Mouse (Mus musculus) limb, embryonic 12.5 days (tissue): ENCODE data around the gene Dnmt3a. TPM values are rescaled to one million over a fixed set of nuclear protein-coding genes. Genes with fewer than 3 reads are reported as not detected.

Source experiments
- ATAC-seq: fragments of 200-750 bp; cut with Nextera tagmentation; 2 replicates; pipeline ENCODE4 v1.8.0; 2017; ENCODE audit warnings: low read depth, moderate TSS enrichment; ENCODE audit not compliant: insufficient number of reproducible peaks, insufficient read depth, low FRiP score, low TSS enrichment
- H3K27ac ChIP-seq: fragments of 300-500 bp; sonication (generic); 2 replicates; pipeline ENCODE4 v1.5.1; 2016; ENCODE audit warnings: mild to moderate bottlenecking, moderate library complexity
- H3K27me3 ChIP-seq: fragments of 300-500 bp; sonication (generic); 2 replicates; pipeline ENCODE4 v1.6.1; 2016; ENCODE audit warnings: mild to moderate bottlenecking, moderate library complexity
- H3K36me3 ChIP-seq: fragments of 300-500 bp; sonication (generic); 2 replicates; pipeline ENCODE4 v1.6.1; 2016; ENCODE audit warnings: mild to moderate bottlenecking, moderate library complexity
- H3K4me1 ChIP-seq: fragments of 300-500 bp; sonication (generic); replicated peaks from 2 replicates; pipeline ENCODE4 v1.6.1; 2016
- H3K4me2 ChIP-seq: fragments of 300-500 bp; sonication (generic); 2 replicates; pipeline ENCODE4 v1.6.1; 2016; ENCODE audit warnings: mild to moderate bottlenecking, moderate library complexity
- H3K4me3 ChIP-seq: fragments of 300-500 bp; sonication (generic); replicated peaks from 2 replicates; pipeline ENCODE4 v1.5.1; 2016; ENCODE audit warnings: mild to moderate bottlenecking
- H3K9ac ChIP-seq: fragments of 300-500 bp; sonication (generic); replicated peaks from 2 replicates; pipeline ENCODE4 v1.6.1; 2016; ENCODE audit warnings: mild to moderate bottlenecking, moderate library complexity
- H3K9me3 ChIP-seq: fragments of 300-500 bp; sonication (generic); 2 replicates; pipeline ENCODE4 v1.6.1; 2016; ENCODE audit warnings: mild to moderate bottlenecking, moderate library complexity
- WGBS: fragments of 180-500 bp; shearing (Covaris S2); methylation state at CpG from one replicate; pipeline ENCODE4 v1.1.7; 2016; 5-methylcytosine and 5-hydroxymethylcytosine counted together
- polyA plus RNA-seq: library from polyadenylated mRNA; unstranded; fragments of >200 nt; fragmentation: Nextera tagmentation; extraction: Ambion mirVana; gene quantifications from 2 replicates; pipeline ENCODE4 v1.2.1, GENCODE M21; 2016

The Dnmt3a gene
- polyA plus RNA-seq, 1 experiment from 2014 or later = 282 TPM

GRCm38 (mm10) chr12:3866654-3867370 is 61.0 kb downstream of the Dnmt3a start:
- Histone ChIP-seq H3K4me2 (no peak overlapping the region), H3K27me3 (no peaks in the 10 kb centered on the region), H3K9me3 (no peaks in the 10 kb centered on the region), H3K27ac (peak overlapping the region; percentile 47; the same call in 1 of the 2 replicates), H3K4me1 (peaks cover 33% of the 10 kb centered on the region), H3K9ac (no peak overlapping the region), H3K36me3 (peaks cover 48% of the 10 kb centered on the region), H3K4me3 (no peak overlapping the region)
- peak; percentile 43 for ATAC-seq
- WGBS = 57% methylated on average over 12 of the region's 12 CpGs

DNA sequence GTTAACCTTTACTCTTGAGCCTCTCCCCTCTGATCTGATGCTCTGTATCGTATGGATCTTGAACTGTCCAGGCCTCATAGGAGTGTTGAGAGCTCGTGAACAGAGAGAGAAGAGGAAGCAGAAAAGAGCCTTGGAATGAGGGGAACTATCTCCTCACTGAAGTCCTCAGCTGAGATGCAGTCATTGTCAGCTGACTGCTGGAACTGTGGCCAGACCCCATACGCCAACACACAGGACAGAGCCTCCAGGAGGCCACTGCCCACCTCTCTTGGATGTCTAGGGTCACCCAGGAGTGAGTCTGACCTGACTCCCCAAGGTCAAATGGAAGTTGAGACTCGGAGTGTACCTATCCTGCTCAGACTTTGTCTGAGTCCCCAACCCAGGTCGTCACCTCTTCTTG is 62.3 kb downstream of the Dnmt3a start:
- Histone ChIP-seq H3K4me3 (no peak overlapping the region), H3K4me2 (no peak overlapping the region), H3K27me3 (no peaks in the 10 kb centered on the region), H3K9ac (no peak overlapping the region), H3K36me3 (peaks cover 54% of the 10 kb centered on the region), H3K4me1 (peaks cover 39% of the 10 kb centered on the region), H3K27ac (no peak overlapping the region), H3K9me3 (no peaks in the 10 kb centered on the region)
- no peak for ATAC-seq
- WGBS = 85% methylated on average over 5 of the region's 5 CpGs

DNA sequence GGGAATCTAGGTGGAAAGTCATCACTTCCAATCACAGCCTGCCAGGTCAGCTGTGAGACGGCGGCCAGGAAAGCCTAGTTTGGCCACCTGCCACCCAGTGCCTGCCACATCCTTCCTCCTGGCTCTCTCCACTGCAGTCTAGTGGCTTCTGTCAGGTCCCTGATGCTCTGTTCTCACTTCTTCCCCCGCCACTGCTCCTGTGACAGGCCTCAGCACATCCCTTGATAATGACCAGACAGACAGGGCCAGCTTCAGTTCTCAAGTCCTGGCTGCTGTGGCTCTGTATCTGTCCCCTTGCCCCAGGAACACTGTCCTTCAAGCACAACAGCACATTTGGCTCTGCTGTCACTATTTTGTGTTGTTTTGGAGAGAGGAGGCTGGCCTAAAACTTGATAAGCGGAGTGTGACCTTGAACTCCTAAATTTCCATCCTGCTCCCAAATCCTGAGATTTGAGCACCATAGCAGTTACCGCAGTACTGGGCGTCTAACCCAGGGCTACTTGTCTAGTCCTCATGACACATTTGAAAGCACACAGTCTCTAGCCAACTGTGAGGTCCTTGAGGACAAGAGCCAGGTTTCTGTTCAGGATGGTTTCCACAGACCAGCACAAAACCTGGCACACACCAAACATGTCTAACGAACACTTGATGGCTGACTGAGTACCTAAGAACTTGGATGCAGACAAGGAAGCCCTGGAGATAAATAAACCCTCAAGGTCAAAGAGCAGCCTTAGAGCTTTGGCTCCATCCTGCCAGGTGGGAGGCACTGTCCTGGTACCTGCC is 63.1 kb downstream of the Dnmt3a start:
- H3K9me3 ChIP-seq = no peaks in the 10 kb centered on the region
- no peak overlapping the region for H3K9ac ChIP-seq
- H3K4me3 ChIP-seq = no peak overlapping the region
- ATAC-seq = no peak
- peaks cover 39% of the 10 kb centered on the region for H3K4me1 ChIP-seq
- 79% methylated on average over 7 of the region's 7 CpGs for WGBS
- H3K36me3 ChIP-seq = peaks cover 61% of the 10 kb centered on the region
- no peaks in the 10 kb centered on the region for H3K27me3 ChIP-seq
- H3K4me2 ChIP-seq = no peak overlapping the region
- no peak overlapping the region for H3K27ac ChIP-seq

DNA sequence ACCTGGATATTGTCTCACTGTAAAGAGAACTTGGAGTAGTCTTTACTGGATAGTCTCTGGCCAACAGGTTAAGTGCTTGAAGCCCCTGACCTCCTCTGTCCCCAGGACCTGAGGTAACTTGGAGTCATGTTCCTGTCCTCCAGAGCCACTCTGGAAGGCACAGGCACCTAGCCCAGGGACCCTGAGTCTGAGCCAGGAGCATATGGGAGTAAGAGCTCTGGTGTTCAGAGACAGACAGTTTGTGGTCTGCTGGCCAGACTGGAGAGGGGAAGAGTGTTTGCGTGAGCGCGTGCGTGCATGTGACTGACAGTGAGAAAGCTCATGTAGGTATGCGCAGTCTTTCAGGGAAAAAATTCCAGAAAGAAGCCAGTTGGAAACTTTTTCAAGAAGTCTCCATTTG is 64.2 kb downstream of the Dnmt3a start:
- Histone ChIP-seq H3K4me3 (no peak overlapping the region), H3K4me1 (peaks cover 39% of the 10 kb centered on the region), H3K9me3 (no peaks in the 10 kb centered on the region), H3K9ac (no peak overlapping the region), H3K36me3 (peaks cover 69% of the 10 kb centered on the region), H3K4me2 (no peak overlapping the region), H3K27ac (no peak overlapping the region), H3K27me3 (no peaks in the 10 kb centered on the region)
- no peak for ATAC-seq
- WGBS = 94% methylated on average over 5 of the region's 5 CpGs

GRCm38 (mm10) chr12:3870859-3871462 is 65.2 kb downstream of the Dnmt3a start:
- no peak overlapping the region for H3K9ac ChIP-seq
- ATAC-seq = peak; percentile 50
- H3K4me1 ChIP-seq = peaks cover 38% of the 10 kb centered on the region
- H3K4me2 ChIP-seq = peak overlapping the region; percentile 37
- no peaks in the 10 kb centered on the region for H3K27me3 ChIP-seq
- H3K27ac ChIP-seq = peak overlapping the region; percentile 60; the same call in 1 of the 2 replicates
- 0 out of 2 replicates have a peak overlapping the region, but pooled peaks have one; percentile 6 for H3K4me3 ChIP-seq
- H3K9me3 ChIP-seq = no peaks in the 10 kb centered on the region
- peaks cover 64% of the 10 kb centered on the region for H3K36me3 ChIP-seq
- WGBS = 13% methylated on average over 19 of the region's 19 CpGs

DNA sequence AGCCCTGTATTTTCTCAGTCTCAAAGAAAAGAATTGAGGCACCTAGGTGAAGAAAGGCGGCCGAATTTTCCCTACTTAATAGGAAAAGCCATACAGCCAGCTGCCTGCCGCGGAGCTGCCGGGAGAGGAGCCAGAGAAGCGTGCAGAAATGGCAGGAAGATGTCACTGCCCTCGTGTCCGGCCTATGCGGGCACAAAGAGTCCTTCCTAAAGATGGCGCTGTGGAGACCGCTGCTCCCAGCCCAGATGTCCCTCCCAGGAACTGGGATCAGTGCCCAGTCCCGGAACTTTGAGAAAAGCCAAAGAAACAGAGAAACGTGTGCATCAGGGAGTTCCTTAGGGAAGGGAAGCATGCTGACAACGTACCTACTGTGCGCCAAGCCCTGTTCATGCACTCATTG is 65.8 kb downstream of the Dnmt3a start:
- no peak overlapping the region for H3K4me2 ChIP-seq
- WGBS = 28% methylated on average over 15 of the region's 15 CpGs
- no peaks in the 10 kb centered on the region for H3K27me3 ChIP-seq
- H3K36me3 ChIP-seq = peaks cover 65% of the 10 kb centered on the region
- no peak overlapping the region for H3K4me3 ChIP-seq
- peaks cover 33% of the 10 kb centered on the region for H3K4me1 ChIP-seq
- no peak overlapping the region for H3K9ac ChIP-seq
- no peaks in the 10 kb centered on the region for H3K9me3 ChIP-seq
- H3K27ac ChIP-seq = no peak overlapping the region
- ATAC-seq = no peak

- peaks cover 73% of the 10 kb centered on the region for H3K36me3 ChIP-seq
- H3K4me3 ChIP-seq = no peak overlapping the region
- WGBS = 81% methylated on average over 9 of the region's 9 CpGs
- ATAC-seq = no peak
- no peak overlapping the region for H3K9ac ChIP-seq
- no peak overlapping the region for H3K4me2 ChIP-seq
- no peaks in the 10 kb centered on the region for H3K9me3 ChIP-seq
- H3K27me3 ChIP-seq = no peaks in the 10 kb centered on the region
- H3K27ac ChIP-seq = no peak overlapping the region
- H3K4me1 ChIP-seq = peaks cover 30% of the 10 kb centered on the region
Observed at GRCm38 (mm10) chr12:3872410-3873230, 66.8 kb downstream of the Dnmt3a start.

DNA sequence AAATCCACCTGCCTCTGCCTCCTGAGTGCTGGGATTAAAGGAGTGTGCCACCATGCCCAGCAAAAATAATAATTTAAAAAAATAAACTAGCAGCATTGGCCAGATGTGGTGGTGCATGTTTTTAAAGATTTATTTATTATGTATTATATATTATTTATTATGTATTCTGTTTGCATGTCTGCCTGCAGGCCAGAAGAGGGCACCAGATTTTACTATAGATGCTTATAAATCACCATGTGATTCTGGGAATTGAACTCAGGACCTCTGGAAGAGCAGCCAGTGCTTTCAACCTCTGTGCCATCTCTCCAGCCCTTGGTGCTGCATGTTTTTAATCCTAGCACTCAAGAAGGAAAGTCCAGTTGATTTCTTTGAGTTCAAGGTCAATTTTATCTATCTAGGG is 69.7 kb downstream of the Dnmt3a start:
- no peak overlapping the region for H3K4me3 ChIP-seq
- H3K4me2 ChIP-seq = no peak overlapping the region
- no peak overlapping the region for H3K9ac ChIP-seq
- H3K27ac ChIP-seq = no peak overlapping the region
- ATAC-seq = no peak
- H3K9me3 ChIP-seq = no peaks in the 10 kb centered on the region
- H3K27me3 ChIP-seq = no peaks in the 10 kb centered on the region
- peaks cover 18% of the 10 kb centered on the region for H3K4me1 ChIP-seq
- peaks cover 84% of the 10 kb centered on the region for H3K36me3 ChIP-seq

DNA sequence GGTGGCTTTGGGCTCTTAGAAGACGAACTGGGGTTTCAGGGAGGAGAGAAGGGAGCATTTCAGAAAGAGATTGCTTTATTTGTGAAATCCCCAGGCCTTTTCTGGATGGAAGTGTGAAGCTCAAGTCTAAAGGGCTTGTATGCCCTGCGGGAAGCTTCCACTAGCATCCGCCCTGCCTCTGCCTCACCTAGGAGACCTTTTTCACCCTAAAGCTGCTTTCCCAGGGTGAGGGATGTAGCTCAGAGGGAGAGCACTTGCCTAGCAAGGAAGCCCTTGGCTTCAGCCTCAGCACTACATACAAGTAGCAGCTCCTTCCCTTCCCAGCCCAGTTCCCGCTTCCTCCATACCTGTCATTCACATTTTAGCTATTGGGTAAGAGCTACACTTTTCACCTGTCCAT is 71.6 kb downstream of the Dnmt3a start:
- Histone ChIP-seq H3K9ac (no peak overlapping the region), H3K4me3 (no peak overlapping the region), H3K4me2 (no peak overlapping the region), H3K36me3 (peaks cover 93% of the 10 kb centered on the region), H3K27me3 (no peaks in the 10 kb centered on the region), H3K27ac (no peak overlapping the region), H3K9me3 (no peaks in the 10 kb centered on the region), H3K4me1 (peaks cover 1% of the 10 kb centered on the region; the same call in 1 of the 2 replicates)
- no peak for ATAC-seq
- WGBS = 87% methylated on average over 4 of the region's 4 CpGs

- ATAC-seq = no peak
- H3K27ac ChIP-seq = no peak overlapping the region
- H3K36me3 ChIP-seq = peaks cover 76% of the 10 kb centered on the region
- H3K4me1 ChIP-seq = peaks cover 33% of the 10 kb centered on the region
- no peaks in the 10 kb centered on the region for H3K27me3 ChIP-seq
- no peaks in the 10 kb centered on the region for H3K9me3 ChIP-seq
- 82% methylated on average over 3 of the region's 3 CpGs for WGBS
- H3K9ac ChIP-seq = no peak overlapping the region
- no peak overlapping the region for H3K4me2 ChIP-seq
- no peak overlapping the region for H3K4me3 ChIP-seq
Observed at GRCm38 (mm10) chr12:3881474-3881873, 75.7 kb downstream of the Dnmt3a start.
